Mouse (Mus musculus): Measurements from ENCODE around the gene Asb15.
A peak's percentile ranks its signal among the peaks of the same experiment; 100 is the strongest.

Asb15 gene

DNA sequence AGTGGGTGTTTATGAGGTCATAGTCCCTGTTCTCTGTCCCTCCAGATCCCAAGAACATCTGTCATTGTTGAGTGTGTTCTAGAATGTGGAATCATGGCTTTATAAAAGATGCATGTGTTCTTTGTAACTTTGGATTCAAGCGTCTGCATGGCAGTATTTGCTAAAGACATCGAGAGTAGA lies at the start of gene Asb15:
Gene Asb15, plus strand, starts transcription at position 81 of the 180 bp plus-strand sequence.
- no peak for DNase-seq (ENCODE audit: low spot score)

DNA sequence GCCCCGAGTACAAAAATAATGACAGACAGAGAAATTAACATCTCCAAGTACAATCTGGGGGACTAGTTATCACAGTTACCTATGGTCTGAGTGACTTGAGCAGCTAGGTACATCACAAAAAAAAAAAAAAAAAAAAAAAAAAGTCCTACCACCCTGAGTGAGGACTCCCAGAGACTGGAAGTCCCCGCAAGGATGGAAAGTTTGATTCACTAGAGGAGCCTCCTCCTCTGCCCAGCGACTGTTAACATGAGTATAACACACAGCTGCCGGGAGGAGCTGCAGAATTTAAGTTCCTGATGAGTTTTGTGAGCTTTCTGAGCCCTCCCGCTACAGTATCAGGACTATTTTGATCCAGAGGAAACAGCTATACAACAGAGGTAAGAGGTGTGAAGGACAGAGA lies 41.4 kb upstream of the Asb15 start:
- DNase-seq (ENCODE audit: low spot score) = no peak

DNA sequence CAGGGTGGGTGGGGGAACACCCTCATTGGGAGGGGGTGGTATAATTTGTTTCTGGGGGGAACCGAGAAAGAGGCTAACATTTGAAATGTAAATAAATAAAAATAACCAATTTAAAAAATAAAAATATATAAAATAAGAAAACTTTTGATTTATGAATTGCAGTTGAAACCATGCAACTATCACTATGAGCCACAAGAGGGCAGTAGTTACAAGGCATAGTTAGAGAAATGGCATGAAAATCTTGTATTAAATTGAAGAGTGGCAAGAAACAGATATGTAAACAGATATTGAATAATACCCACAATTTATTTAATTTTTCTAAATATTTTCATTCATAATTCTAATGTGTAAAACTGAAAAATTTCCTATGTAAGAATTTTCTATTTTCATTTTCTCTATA lies 37.6 kb upstream of the Asb15 start:
- no peak for DNase-seq (ENCODE audit: low spot score)

DNA sequence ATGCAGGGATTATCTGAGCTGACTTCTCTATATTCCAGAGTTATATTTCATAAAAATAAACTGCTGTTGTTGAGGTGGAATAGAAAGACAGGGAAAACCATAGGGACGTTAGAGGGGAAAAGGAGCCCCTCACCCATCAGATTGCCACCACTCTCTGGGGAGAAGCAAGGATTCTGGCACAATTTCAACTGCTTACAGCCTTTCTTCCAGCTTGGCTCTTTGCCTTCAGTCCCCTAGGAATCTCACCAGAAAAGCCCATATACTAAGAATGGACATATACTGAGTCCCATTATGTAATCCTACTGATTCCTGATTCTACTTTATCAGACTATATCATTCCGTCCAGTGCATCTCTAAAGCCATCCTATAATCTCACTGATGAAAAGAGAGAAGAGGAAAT lies 23.8 kb upstream of the Asb15 start:
- no peak for DNase-seq (ENCODE audit: low spot score)

DNA sequence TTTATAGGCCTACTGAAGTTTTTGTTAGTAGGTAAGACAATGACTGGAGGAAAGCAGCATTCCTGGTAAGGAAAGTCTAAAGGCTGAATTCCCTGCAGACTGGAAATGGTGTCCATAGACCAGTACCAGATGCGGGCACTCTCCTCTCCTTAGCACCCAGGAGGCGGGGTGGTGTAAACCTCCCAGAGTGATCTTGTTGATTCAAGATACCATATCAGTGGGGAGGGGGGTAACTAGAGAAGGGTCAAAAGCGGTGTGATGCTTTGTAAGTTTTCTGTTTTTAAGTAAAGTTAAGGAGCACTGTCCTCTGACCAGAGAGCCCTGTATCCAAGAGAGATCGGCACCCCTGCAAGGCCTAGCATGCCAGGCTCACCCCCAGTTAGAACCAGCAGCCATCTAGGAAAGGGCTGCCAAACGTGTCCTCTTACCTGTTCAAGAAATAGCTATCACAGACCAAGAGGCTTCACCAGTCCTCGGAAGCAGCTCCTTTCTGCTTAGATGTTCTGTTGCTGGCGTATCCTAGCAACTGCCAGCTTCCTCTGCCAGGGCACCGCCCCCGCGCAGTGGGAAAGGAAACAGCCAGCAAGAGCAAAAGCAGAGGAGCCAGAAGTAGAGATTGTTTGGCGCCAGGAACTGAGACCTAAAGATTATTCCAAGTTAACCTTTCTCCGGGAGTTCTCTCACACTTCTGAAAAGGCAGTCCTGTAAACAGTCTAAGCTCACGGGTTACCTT lies 13.2 kb upstream of the Asb15 start, which contains the start of gene Iqub:
Gene Iqub, minus strand, starts transcription at position 516 of the 733 bp plus-strand sequence.
- DNase-seq (ENCODE audit: low spot score) = peak; percentile 48

DNA sequence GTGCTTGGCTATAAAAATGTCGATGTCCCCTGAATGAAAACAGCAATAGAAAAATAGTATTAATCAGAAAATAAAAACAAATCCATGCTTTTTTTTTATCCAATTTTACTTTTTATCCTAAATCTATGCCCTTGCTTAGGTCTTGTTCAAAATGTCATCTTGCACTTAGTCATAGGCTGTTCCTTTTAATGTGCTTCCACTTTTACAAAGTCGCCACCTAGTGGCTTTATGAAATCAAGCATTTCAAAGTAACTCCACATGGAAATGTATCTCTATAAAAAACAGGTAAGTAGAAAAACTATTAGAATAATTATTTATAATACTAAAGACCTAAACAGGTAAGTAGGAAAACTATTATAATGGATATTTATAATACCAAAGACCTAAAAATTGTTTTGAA lies 11.7 kb upstream of the Asb15 start:
- DNase-seq (ENCODE audit: low spot score) = no peak

DNA sequence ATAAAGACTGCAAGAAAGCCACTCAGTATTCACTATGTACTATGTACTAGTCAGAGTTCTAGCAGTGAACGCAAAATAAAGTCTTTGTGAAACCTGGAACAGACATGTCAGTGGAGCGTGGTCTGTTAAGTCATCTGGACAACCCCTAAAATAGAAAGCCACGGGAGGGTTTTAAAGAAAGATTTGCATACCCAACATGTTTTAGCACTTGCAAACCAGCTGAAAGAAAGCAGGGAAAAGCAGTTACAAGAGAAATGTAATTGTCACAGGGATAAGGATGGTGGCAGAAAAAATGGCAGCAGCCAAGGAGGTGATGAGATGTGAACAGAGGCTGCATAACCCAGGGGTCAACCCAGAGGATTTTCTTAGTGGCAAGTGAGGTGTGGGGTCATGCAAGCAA lies 2.2 kb upstream of the Asb15 start:
- DNase-seq (ENCODE audit: low spot score) = no peak

DNA sequence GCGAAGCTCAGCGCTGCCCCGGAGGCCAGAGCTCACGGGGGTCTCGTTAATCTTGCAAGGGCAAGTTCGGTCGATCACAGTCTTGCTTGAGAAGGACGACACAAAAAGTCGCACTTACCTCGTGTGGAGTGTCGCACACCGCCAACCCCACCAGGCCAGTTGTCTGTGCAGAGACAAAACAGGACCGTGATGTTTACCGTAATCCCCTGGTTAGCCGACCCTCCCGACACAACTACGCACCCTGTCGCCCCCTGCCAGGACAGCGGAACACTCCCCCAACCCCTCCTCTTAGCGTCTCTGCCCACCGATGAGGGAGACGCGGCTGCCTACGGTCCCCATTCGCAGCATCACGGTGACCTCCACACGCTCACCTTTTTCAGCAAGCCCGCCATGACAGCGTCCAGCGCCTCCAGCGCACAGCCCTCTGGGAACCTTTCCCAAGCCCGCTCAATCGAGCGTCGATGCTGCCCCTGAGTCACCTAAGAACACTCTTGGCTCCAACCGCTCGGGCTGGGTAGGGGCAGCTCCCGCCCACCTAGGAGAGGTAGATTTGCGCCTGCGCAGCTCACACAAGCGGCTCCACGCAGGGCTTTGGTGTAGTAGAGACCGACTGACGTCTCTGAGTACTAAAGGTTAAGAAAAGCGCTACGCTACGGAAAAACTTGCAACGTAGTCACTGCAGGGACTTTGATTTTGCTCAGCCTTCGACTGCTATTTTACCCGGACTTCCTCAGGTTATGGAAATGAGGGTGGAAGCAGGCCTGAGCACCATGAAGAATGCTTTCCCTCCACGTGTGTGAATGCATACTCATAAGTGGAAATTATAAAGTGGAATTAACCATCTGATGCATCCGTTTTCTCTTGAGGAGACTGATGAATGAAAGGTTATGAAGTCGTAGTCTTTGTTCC lies 535 bp upstream of the Asb15 start, which contains the start of gene Ndufa5:
Gene Ndufa5, minus strand, starts transcription at position 859 of the 909 bp plus-strand sequence.
- DNase-seq (ENCODE audit: low spot score) = peak; percentile 90

DNA sequence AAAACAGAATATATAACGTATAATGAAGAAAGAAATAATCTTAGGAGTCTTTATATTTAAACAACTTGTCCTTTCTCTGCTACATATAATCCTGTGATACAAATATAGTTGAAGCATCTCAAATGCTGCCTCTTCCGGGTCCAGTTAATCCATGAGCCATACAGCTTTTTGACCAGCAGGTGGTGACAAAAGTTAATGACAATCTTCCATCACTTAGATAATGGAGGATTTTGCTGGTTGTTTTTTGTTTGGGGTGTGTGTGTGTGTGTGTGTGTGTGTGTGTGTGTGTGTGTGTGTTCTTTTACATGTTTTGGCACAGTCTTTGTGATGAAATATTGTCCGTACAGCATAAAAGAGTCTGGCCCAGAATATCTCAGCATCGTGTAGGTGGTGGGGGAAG lies 2.2 kb downstream of the Asb15 start:
- no peak for DNase-seq (ENCODE audit: low spot score)

DNA sequence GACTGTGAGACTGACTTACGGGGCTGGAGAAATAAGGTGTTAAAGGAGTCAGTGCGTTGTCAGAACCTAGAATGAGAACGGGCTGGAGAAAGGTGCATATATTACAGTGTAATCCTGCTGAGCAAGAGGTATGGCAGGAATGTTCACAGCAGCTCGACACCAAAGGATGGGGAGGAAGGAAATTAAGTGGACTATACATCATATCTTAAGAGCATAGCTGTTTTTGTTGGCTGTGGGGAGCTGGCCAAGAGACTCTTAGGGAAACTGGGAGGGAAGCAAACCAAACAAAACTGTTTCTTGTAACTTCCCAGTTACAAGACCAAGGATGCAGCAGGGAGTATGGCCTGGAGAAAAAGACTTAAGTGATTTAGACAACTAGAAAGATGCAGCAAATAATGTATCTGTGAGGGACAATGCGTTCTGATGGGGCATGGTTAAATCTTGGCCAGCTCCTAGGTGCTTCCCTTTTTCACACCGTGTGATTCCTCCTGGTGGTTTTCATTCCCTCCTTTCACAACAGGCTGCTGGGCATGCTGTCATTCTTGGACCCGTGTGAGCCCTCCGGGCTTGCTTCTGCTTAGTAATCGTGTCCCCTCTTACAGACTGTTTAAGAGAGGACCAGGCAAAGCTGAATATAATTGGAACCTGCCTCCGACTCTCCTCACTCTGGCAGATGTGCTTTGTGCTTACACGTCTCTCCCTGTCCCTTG lies 2.9 kb downstream of the Asb15 start:
- DNase-seq (ENCODE audit: low spot score) = no peak

DNA sequence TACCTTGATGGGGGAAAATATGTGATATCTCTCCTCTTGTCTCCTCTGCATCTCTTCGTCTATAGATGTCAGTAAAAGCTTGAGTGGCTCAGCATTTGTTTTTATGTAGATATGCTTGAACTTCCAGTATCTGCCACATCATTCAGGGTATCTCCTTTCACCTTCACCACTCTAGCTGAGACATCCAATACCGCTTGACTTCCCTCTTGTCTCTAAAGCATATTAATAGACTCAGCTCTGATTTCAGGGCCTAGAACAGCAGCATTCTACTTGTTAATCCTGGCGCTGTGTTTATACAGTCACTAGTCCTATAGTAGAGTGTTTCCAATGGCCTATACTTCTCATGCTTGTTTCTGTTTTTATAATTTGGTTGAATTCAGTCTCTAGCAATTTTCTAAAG lies 4.9 kb downstream of the Asb15 start:
- DNase-seq (ENCODE audit: low spot score) = no peak

DNA sequence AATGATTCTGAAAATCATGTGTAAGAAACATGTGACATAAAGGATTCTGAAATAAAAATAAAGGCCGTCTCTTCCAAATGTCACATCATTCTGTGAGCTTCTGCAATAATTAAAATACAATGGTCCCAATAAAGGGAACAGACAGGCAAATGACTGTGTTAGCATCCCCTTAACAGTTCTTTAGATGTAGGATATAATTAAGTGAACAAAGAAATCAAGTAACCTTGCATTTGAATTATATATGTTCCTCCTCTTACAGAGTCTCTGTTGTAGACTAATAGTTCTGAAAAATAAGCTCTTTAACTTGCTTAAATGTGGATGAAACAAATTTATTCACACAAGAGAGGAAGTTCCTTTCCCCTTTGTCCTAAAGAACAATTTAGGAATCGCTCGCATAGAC lies 10.5 kb downstream of the Asb15 start:
- DNase-seq (ENCODE audit: low spot score) = no peak

DNA sequence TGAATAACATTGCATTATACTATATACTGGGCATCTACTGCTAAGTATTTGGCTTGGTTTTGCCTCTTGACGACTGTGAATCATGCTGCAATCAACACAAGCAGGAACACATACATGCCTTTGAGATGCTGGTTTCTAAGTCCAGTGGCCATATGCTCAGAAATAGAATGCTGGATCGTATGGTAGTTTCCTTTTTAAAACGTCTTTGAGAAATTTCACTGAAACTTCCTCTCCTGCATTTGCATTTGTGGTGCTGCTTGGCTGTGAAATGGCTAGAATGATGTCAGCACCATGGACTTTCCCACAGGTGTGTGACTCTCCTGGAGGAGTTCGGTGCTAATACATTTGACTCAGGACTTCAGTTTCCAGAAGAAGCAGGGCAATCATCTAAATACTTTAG lies 12.2 kb downstream of the Asb15 start:
- DNase-seq (ENCODE audit: low spot score) = no peak

DNA sequence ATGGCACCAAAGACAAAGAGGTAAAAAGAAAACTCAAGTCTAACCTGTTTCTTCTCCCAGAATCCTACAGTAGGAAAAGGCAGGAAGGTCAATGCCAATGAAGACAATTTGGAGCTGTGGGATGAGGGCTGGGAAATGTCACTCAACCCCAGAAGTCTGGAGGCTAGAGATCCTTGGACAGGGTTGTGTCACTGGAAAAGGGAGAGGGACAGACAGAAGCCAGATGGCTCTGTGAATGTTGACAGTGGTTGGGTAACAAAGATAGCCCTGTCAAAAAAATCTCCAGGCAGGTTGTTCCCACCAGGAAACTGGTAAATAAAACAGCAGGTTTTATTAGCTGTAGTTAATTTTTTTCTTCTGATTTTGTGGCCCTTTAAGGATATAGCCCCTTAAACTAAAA lies 14.4 kb downstream of the Asb15 start:
- DNase-seq (ENCODE audit: low spot score) = no peak

DNA sequence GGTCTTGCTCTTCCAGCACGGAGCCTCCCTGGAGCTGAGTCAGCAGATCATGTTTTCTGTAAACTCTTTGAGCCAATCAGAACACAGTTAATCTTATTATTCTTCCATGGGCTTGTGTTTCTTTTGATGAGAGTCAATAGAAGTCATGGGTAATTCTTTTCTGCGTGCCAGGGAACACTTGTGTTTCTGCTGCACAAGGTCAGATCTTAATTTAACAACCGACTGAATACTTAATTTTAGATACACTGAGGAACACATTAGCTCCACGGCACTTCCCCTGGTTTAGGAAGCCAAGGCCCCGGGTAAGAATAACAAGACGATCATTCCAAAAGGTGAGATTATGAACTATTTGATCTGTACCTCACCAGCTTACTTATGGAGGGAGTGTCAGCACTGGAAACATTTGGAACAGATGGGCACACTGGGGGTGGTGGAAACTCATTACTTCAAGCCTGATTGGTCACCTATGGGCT lies 15.2 kb downstream of the Asb15 start:
- no peak for DNase-seq (ENCODE audit: low spot score)

DNA sequence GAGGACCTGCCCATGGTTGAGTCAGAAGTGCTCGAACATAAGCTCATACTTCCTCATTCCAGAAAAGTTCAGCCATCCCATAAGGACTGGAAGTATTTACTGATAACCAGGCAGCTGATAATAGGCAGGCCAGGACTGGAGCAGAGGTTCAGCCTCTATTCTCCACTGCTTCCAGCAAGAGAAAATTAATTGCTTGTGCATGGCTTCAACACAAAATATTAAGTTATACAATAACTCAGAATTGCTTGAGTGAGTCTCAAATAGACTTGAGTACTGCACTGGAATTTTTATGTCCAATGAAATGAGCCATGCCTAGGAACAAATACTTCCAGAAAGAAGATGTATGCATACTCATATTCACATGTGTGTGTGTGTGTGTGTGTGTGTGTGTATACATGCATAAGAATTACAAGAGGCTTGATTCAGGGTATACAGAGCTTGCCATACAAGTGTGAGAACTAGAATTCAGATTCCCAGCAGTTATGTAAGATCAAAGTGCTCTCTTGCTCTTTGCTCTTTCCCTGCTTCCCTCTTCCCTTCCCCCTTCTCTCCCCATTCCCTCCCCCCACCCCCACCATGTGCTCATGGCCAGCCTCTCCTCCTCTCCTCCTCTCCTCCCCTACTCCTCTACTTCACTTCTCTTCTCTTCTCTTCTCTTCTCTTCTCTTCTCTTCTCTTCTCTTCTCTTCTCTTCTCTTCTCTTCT lies 18.9 kb downstream of the Asb15 start:
- no peak for DNase-seq (ENCODE audit: low spot score)

DNA sequence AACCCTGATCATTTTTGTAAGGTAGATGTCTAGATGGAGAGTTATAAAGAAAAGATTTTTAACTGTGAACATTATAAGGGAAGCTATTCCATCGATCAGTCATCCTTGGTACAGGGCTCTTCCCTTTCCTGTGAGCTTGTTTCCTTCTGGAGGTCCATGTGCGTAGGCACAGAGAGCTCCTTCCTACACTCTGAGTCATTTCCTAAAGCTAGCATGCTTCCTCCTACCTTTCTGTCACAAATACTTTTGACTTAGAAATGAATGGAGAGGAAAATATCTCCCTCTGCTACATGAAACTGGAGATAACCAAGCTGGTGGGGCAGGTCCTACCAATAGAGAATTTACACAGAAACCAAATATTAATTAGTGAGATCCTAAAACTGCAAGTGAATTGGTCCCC lies 21.9 kb downstream of the Asb15 start:
- DNase-seq (ENCODE audit: low spot score) = no peak

DNA sequence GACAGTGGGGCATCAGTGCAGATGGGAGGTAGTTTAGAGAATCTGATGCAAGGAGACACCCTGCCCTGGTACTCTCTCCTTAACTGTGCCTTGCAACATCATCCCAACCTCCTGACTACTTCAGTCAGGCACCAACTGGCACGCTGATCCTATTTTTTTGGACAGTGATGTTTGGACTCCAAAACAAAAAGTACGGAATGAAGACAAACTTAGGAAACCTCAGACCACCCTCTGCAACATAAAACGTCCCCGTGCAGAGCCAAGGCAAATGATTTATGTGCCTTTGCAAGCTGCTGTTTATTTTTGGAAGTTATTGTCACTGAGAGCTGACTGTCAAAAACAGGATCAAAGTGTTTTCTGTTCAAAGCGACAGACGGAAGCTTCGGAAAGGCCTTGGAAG lies 24.1 kb downstream of the Asb15 start:
- DNase-seq (ENCODE audit: low spot score) = no peak

DNA sequence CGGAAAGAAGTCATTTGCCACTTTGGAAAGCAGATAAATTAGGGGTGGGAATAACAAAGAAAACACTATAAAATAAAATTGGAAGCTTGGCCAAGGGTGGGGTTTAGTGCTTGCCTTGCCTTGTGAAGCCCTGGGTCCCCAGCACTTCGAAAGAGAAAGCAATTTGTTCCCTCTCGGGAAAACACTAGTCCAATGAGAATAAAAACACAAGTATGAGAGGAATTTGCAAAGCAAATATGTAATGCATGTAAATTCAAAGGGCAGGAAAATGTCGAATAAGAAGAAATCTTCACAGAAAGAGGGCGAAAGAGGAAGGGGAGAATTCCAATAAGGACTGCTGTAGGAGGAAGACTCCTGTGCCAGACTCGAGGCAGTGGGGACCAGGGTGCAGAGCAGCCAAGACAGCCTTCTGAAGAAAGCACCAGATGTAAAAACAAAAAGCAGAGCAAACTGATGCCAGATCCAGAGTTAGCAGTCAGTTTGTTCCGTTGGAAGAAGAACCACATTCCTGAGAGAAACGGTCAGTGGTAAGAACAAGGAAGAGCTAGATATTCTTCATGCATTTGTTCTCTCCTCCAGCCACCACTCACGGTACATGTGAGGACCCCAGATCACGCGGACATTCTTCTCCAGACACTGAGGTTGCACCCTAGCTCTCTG lies 26.6 kb downstream of the Asb15 start:
- DNase-seq (ENCODE audit: low spot score) = no peak

DNA sequence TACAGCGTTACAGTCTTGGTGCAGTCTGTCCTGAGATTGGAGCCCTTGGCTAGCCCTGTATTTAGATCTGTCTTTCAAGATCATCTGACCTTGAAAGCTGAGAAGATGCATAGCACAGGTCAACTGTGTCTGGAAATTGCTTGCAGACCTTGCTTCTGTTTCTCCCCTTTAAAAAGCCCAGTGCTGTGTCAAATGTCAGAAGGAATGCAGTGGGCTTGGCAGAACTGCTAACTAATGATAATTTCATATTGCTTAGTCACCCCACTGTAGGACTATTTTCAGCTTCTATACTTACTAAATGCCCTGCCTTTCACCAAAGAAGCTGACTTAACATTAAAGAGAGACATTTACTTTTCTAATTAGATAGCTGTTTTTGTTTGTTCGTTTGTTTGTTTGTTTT lies 27.5 kb downstream of the Asb15 start:
- no peak for DNase-seq (ENCODE audit: low spot score)

DNA sequence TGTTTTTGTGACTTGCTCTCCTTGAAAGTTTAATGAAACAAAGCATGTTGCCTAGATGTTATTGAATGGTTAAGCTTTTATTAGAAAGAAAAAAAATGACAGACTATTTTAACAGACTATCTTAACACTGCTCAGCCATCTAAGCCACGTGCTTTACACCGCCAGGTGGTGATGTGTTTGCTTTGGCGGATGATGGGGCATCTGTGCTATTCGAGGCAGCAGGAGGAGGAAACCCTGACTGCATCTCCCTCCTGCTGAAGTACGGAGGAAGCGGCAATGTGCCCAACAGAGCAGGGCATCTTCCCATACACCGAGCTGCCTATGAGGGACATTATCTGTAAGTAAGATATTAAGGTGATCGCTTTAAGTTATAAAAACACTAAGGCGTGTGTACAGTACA lies 36.1 kb downstream of the Asb15 start:
- DNase-seq (ENCODE audit: low spot score) = no peak

DNA sequence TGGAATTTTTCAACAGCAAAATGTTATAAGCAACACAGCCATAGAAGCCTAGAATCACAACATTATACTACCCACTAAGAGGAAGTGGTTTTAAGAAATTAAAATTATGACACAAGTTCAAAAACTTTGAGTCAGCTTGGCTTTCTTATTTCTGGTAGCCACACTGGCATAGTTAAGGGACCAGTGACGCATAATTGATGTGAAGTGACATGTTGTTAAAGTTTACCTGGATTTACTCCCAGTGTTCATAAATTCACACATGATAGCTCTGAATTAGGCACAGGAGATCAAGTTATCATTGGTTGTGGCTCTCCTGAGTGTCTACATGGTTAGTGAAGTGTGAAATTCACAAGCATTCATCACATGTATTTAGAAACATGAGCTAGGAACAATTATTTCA lies 36.9 kb downstream of the Asb15 start:
- no peak for DNase-seq (ENCODE audit: low spot score)
